Mouse (Mus musculus) heart, postnatal 0 days (tissue): ENCODE results near the gene Olfr1449. TPM values are rescaled to one million over a fixed set of nuclear protein-coding genes. Genes with fewer than 3 reads are reported as not detected.
"Not testable (repeated sequence)": the region's sequence is repeated elsewhere in the genome, so short reads cannot be mapped to it uniquely, and the experiment has no call there.

Experiments used
- ATAC-seq: fragments of 200-750 bp; cut with Nextera tagmentation; 2 replicates; pipeline ENCODE4 v1.8.0; 2017; ENCODE audit warnings: low read depth, moderate number of reproducible peaks, moderate library complexity; ENCODE audit not compliant: insufficient read depth
- DNase-seq: peaks from one replicate; pipeline ENCODE4 v3.0.0-alpha.2; 2016; ENCODE audit warnings: low spot score
- H3K27ac ChIP-seq: fragments of 300-500 bp; sonication (generic); 2 replicates; pipeline ENCODE4 v1.5.1; 2014; ENCODE audit warnings: low read depth, mild to moderate bottlenecking
- H3K27me3 ChIP-seq: fragments of 300-500 bp; sonication (generic); 2 replicates; pipeline ENCODE4 v1.6.1; 2014; ENCODE audit warnings: low read length, mixed read lengths; ENCODE audit not compliant: control insufficient read depth, insufficient read depth
- H3K36me3 ChIP-seq: fragments of 300-500 bp; sonication (generic); replicated peaks from 2 replicates; pipeline ENCODE4 v1.6.1; 2014; ENCODE audit warnings: low read length, mixed read lengths; ENCODE audit not compliant: control insufficient read depth, insufficient read depth
- H3K4me1 ChIP-seq: fragments of 300-500 bp; sonication (generic); 2 replicates; pipeline ENCODE4 v1.6.1; 2014; ENCODE audit warnings: antibody characterized with exemption; ENCODE audit not compliant: control insufficient read depth, insufficient read depth
- H3K4me2 ChIP-seq: fragments of 300-500 bp; sonication (generic); 2 replicates; pipeline ENCODE4 v1.6.1; 2014; ENCODE audit warnings: low read depth, mild to moderate bottlenecking, low read length, moderate library complexity
- H3K4me3 ChIP-seq: fragments of 300-500 bp; sonication (generic); 2 replicates; pipeline ENCODE4 v1.5.1; 2014; ENCODE audit warnings: low read depth, low read length
- H3K9ac ChIP-seq: fragments of 300-500 bp; sonication (generic); replicated peaks from 2 replicates; pipeline ENCODE4 v1.6.1; 2014; ENCODE audit warnings: low read depth, low read length, mixed read lengths
- H3K9me3 ChIP-seq: fragments of 300-500 bp; sonication (generic); replicated peaks from 2 replicates; pipeline ENCODE4 v1.6.1; 2016; ENCODE audit warnings: low read length; ENCODE audit not compliant: control insufficient read depth
- CTCF ChIP-seq: IDR thresholded peaks from 2 replicates; pipeline ENCODE4 v1.5.1; 2016; ENCODE audit warnings: antibody characterized with exemption, control low read depth, low read depth
- EP300 ChIP-seq: IDR thresholded peaks from 2 replicates; pipeline ENCODE4 v1.6.1; 2016; ENCODE audit warnings: antibody characterized with exemption, low read depth
- WGBS: fragments of 180-500 bp; shearing (Covaris S2); extraction: QIAGEN DNeasy Blood & Tissue Kit; methylation state at CpG from one replicate; pipeline ENCODE4 v1.1.7; 2014; 5-methylcytosine and 5-hydroxymethylcytosine counted together
- polyA plus RNA-seq: library from polyadenylated mRNA; unstranded; fragments of >200 nt; fragmentation: Nextera tagmentation; extraction: Ambion mirVana; gene quantifications from 2 replicates; pipeline ENCODE4 v1.2.1, GENCODE M21; 2015
- total RNA-seq: library from RNA; depleted of rRNA; stranded (reverse); fragments of >200 nt; gene quantifications from 2 replicates; pipeline ENCODE4 v1.2.3, GENCODE M21; 2014; ENCODE audit warnings: low replicate concordance; rRNA removed

Gene Olfr1449
- total RNA-seq (not detected in 2 replicates), polyA plus RNA-seq (not detected in 2 replicates)

DNA sequence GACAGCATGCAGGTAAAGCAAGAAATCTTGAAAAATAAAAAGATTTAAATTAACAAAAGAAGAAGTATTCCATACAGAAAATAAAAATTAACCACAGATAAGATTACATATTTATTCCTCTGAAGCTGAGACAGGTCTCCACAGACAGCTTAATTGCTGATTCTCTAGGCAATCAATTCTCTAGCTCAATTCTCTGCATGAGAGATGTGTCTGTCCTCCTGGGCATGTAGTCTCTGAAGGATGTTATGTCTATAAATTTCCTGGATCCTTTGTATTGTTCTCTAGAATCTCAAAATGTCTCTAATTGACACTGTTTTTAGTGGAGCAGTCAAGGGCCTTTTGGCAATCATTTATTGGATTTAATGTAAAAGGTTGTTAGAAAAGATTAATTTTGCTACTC lies at the start of gene Olfr1449:
TSS of gene Olfr1449 (plus strand) at position 301 of the 400 bp plus-strand sequence.
- Histone ChIP-seq H3K27me3 (no peaks in the 10 kb centered on the region), H3K4me3 (no peak within 1 kb of the TSS), H3K9me3 (no peaks in the 10 kb centered on the region), H3K4me1 (no peaks in the 10 kb centered on the region), H3K36me3 (no peaks in the 10 kb centered on the region), H3K4me2 (no peak within 1 kb of the TSS), H3K9ac (no peak within 1 kb of the TSS), H3K27ac (no peak within 1 kb of the TSS)
- no peak for ATAC-seq
- no peak for DNase-seq
- TF ChIP-seq EP300: no peak

DNA sequence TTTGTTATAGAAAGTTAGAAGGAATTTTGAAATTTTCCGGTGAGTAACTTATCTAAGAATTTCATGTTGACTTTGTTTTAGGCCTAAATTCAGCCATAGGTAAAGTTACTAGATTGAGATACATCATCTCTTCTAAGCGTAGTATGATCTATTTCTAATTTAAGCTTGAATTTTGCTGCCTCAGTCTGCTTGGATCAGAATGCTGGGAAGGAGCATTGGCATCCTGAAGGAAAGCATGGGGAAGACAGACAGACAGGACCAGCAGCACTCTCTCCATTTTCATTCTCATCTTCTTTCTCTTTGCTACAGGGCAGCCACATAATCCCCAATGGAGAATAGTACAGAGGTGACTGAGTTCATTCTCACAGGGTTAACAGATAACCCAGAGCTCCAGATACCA lies 47.1 kb upstream of the Olfr1449 start, which contains the start of gene Olfr1445:
TSS of gene Olfr1445 (plus strand) at position 301 of the 400 bp plus-strand sequence.
- H3K9me3 ChIP-seq: no peaks in the 10 kb centered on the region
- H3K4me2 ChIP-seq: no peak within 1 kb of the TSS
- no peaks in the 10 kb centered on the region for H3K27me3 ChIP-seq
- no peak within 1 kb of the TSS for H3K9ac ChIP-seq
- H3K4me3 ChIP-seq: no peak within 1 kb of the TSS
- no peak for DNase-seq
- ATAC-seq: no peak
- no peaks in the 10 kb centered on the region for H3K36me3 ChIP-seq
- no peak within 1 kb of the TSS for H3K27ac ChIP-seq
- TF ChIP-seq EP300 (no peak), CTCF (no peak)
- WGBS: 70% methylated on average over 2 of the region's 2 CpGs
- H3K4me1 ChIP-seq: no peaks in the 10 kb centered on the region

DNA sequence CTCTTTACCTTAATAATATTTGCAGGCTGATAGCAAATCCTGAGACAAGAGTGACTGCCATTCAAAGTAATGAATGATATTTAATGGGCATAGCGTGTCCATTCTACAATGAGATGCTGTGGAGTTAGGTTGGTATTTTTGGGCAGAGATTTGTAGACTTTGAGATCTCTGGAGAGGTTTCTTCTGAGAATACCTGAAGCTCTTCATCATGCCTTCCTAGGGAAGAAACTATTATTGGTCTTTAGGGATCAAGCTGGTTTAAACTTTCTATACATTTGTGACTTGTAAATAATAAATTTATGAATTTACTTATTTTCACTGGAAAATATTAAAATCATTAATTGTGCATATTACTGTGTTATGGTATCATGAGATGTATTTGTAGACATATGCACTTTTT lies 37.2 kb upstream of the Olfr1449 start, which contains the start of gene Olfr1446:
TSS of gene Olfr1446 (minus strand) at position 101 of the 400 bp plus-strand sequence.
- H3K4me2 ChIP-seq: no peak within 1 kb of the TSS

DNA sequence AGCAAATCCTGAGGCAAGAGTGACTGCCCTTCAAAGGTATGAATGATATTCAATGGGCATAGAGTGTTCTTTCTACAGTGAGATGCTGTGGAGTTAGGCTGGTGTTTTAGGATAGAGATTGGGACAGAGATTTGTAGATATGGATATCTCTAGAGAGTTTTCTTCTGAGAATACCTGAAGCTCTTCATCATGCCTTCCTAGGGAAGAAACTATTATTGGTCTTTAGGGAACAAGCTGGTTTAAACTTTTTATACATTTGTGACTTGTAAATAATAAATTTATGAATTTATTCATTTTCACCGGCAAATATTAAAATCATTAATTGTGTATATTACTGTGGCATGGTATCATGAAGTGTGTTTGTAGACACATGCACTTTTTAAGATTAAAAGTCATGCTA lies 27.0 kb upstream of the Olfr1449 start, which contains the start of gene Olfr1447:
TSS of gene Olfr1447 (minus strand) at position 101 of the 400 bp plus-strand sequence.
- Histone ChIP-seq H3K9ac (no peak within 1 kb of the TSS), H3K4me1 (no peaks in the 10 kb centered on the region), H3K27me3 (no peaks in the 10 kb centered on the region), H3K4me3 (no peak within 1 kb of the TSS), H3K36me3 (no peaks in the 10 kb centered on the region), H3K4me2 (no peak within 1 kb of the TSS), H3K27ac (no peak within 1 kb of the TSS), H3K9me3 (peaks cover 7% of the 10 kb centered on the region; the same call in 1 of the 2 replicates)
- 80% methylated on average over 1 of the region's 1 CpGs for whole genome bisulfite sequencing
- TF ChIP-seq EP300 (no peak), CTCF (no peak)
- no peak for DNase-seq
- ATAC-seq: no peak

More for the DNA sequence above, 37.2 kb upstream of the Olfr1449 start, which contains the start of gene Olfr1446:
- DNase-seq (no peak), ATAC-seq (no peak)
- Histone ChIP-seq H3K36me3 (no peaks in the 10 kb centered on the region), H3K4me1 (no peaks in the 10 kb centered on the region), H3K4me3 (no peak within 1 kb of the TSS), H3K27ac (no peak within 1 kb of the TSS), H3K9ac (no peak within 1 kb of the TSS), H3K27me3 (no peaks in the 10 kb centered on the region), H3K9me3 (0 out of 2 replicates have a peak, but pooled peaks cover 2% of the 10 kb centered on the region)
- TF ChIP-seq CTCF (no peak), EP300 (no peak)
- 60% methylated on average over 1 of the region's 1 CpGs for WGBS

DNA sequence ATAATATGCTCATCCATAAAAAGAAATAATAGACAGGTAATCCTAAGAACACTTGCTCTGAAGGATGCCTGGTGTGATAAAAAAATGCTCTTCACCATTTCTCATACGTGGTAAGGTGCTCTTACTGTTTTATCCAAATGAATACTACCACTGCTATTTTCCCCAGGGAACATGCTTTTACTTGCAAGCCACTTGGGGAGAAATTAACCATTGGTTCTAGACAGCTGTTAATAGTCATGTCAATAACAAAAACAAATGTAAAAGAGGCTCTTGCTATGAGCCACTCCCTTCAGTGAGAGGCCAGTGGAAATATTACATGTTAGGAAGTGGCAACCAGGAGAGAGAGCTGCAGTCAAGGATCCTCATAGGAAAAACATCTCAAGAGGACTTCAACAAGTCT lies 6.3 kb upstream of the Olfr1449 start, which contains the start of gene Olfr1448:
TSS of gene Olfr1448 (minus strand) at position 101 of the 400 bp plus-strand sequence.
- Histone ChIP-seq H3K27me3 (no peaks in the 10 kb centered on the region), H3K4me2 (no peak within 1 kb of the TSS), H3K4me3 (no peak within 1 kb of the TSS), H3K4me1 (no peaks in the 10 kb centered on the region), H3K9me3 (no peaks in the 10 kb centered on the region), H3K9ac (no peak within 1 kb of the TSS), H3K36me3 (no peaks in the 10 kb centered on the region), H3K27ac (no peak within 1 kb of the TSS)
- WGBS: 42% methylated on average over 1 of the region's 1 CpGs
- ATAC-seq (no peak), DNase-seq (no peak)
- TF ChIP-seq EP300 (no peak), CTCF (no peak)

DNA sequence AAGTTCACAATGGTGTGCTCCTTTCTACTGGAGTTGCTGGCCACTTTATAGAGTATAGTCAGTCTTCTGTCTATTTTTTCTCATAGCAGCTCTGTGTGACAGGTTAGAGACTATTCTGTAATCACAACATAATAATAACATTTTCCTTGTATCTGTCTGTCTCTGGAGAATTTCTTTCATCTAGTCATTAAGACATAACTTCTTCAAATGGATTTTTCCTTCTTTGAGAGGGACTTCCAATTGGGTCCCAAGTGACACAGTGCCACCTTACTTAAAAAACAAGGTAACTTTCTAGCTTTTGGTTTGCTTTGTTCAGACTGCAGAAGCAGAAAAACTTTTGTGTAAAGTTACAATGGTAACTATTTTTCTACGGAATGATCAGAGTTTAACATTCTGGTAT lies 19.3 kb downstream of the Olfr1449 start, which contains the start of gene Olfr1450:
TSS of gene Olfr1450 (plus strand) at position 301 of the 400 bp plus-strand sequence.
- 74% methylated on average over 1 of the region's 1 CpGs for WGBS

DNA sequence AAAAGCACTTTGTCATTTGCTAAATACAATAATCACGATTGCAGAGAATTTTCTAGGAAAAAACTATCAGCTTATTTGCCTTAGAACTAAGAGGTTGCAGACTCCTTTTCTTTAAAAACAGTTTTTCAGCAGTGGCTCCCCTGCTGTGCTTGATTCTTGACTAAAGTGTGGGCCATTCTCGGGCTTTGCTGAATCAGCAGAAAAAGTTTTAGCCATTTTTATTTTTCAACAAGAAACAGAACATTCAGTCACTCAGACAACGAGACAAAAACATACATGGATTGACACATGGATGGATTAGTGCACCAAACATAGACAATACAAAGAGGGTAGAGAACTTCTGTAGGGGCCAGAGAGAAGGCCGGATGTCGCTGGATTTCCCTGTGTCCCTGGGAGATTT lies 39.4 kb downstream of the Olfr1449 start:
- not testable (repeated sequence) for H3K4me3 ChIP-seq, H3K9ac ChIP-seq, DNase-seq, H3K4me1 ChIP-seq, H3K4me2 ChIP-seq, H3K36me3 ChIP-seq, H3K27ac ChIP-seq, ATAC-seq, H3K9me3 ChIP-seq, H3K27me3 ChIP-seq
- WGBS: 73% methylated on average over 5 of the region's 5 CpGs

More for the DNA sequence above, 19.3 kb downstream of the Olfr1449 start, which contains the start of gene Olfr1450:
- DNase-seq (no peak), ATAC-seq (no peak)
- TF ChIP-seq CTCF (no peak), EP300 (no peak)
- H3K9me3 ChIP-seq: no peaks in the 10 kb centered on the region; the same call in 1 of the 2 replicates
- H3K27ac ChIP-seq: no peak within 1 kb of the TSS
- H3K9ac ChIP-seq: no peak within 1 kb of the TSS
- H3K36me3 ChIP-seq: no peaks in the 10 kb centered on the region
- no peak within 1 kb of the TSS for H3K4me2 ChIP-seq
- H3K4me1 ChIP-seq: no peaks in the 10 kb centered on the region
- H3K4me3 ChIP-seq: no peak within 1 kb of the TSS
- H3K27me3 ChIP-seq: no peaks in the 10 kb centered on the region
